Mouse (Mus musculus): ENCODE measurements at regions not wholly inside any gene's neighbourhood (a gene's known extent, or its start where the extent isn't known, plus 50 kb on each side); places are given as distances from the start of the nearest gene placed in this dataset.

- 53% methylated on average over 15 of the region's 15 CpGs for WGBS
- H3K4me1 ChIP-seq (ENCODE audit: insufficient read depth, low read length): peaks cover 17% of the 10 kb centered on the region; the same call in 1 of the 2 replicates
- no peak overlapping the region for H3K4me3 ChIP-seq (ENCODE audit: low read length)
- no peak overlapping the region for H3K4me2 ChIP-seq (replicated peaks; ENCODE audit: low read depth, low read length)
- no peak for ATAC-seq (ENCODE audit: low FRiP score, low TSS enrichment)
- H3K9ac ChIP-seq (replicated peaks; ENCODE audit: low read length): no peak overlapping the region
- no peaks in the 10 kb centered on the region for H3K27me3 ChIP-seq (ENCODE audit: insufficient read depth, low read length)
- no peaks in the 10 kb centered on the region for H3K36me3 ChIP-seq (ENCODE audit: insufficient read depth, low read length)
- H3K9me3 ChIP-seq (ENCODE audit: low read length): no peaks in the 10 kb centered on the region
- no peak overlapping the region for H3K27ac ChIP-seq (ENCODE audit: low read length)
These were observed 165.8 kb upstream of the Zfp637 start for GRCm38 (mm10) chr6:117675059-117675800.

- WGBS: 32% methylated on average over 10 of the region's 10 CpGs
- H3K9ac ChIP-seq (replicated peaks; ENCODE audit: low read length): no peak overlapping the region
- no peak overlapping the region for H3K4me2 ChIP-seq (replicated peaks; ENCODE audit: low read depth, low read length)
- H3K27ac ChIP-seq (ENCODE audit: low read length): no peak overlapping the region
- H3K9me3 ChIP-seq (ENCODE audit: low read length): no peaks in the 10 kb centered on the region
- peak; percentile 64; the same call in 1 of the 2 replicates for ATAC-seq (ENCODE audit: low FRiP score, low TSS enrichment)
- peaks cover 17% of the 10 kb centered on the region; the same call in 1 of the 2 replicates for H3K4me1 ChIP-seq (ENCODE audit: insufficient read depth, low read length)
- H3K27me3 ChIP-seq (ENCODE audit: insufficient read depth, low read length): no peaks in the 10 kb centered on the region
- H3K4me3 ChIP-seq (ENCODE audit: low read length): no peak overlapping the region
- H3K36me3 ChIP-seq (ENCODE audit: insufficient read depth, low read length): no peaks in the 10 kb centered on the region
These were observed 164.7 kb upstream of the Zfp637 start for GRCm38 (mm10) chr6:117676064-117676821.

GRCm38 (mm10) chr6:117677062-117677461 lies 163.9 kb upstream of the Zfp637 start:
- Histone ChIP-seq H3K36me3 (ENCODE audit: insufficient read depth, low read length) (no peaks in the 10 kb centered on the region), H3K9me3 (ENCODE audit: low read length) (no peaks in the 10 kb centered on the region), H3K4me3 (ENCODE audit: low read length) (no peak overlapping the region), H3K27me3 (ENCODE audit: insufficient read depth, low read length) (no peaks in the 10 kb centered on the region), H3K27ac (ENCODE audit: low read length) (no peak overlapping the region), H3K4me1 (ENCODE audit: insufficient read depth, low read length) (peaks cover 14% of the 10 kb centered on the region; the same call in 1 of the 2 replicates), H3K4me2 (replicated peaks; ENCODE audit: low read depth, low read length) (no peak overlapping the region), H3K9ac (replicated peaks; ENCODE audit: low read length) (no peak overlapping the region)
- no peak for ATAC-seq (ENCODE audit: low FRiP score, low TSS enrichment)
- WGBS: 46% methylated on average over 7 of the region's 7 CpGs

- Histone ChIP-seq H3K4me1 (ENCODE audit: insufficient read depth, low read length) (peaks cover 14% of the 10 kb centered on the region; the same call in 1 of the 2 replicates), H3K4me3 (ENCODE audit: low read length) (no peak overlapping the region), H3K9ac (replicated peaks; ENCODE audit: low read length) (no peak overlapping the region), H3K9me3 (ENCODE audit: low read length) (no peaks in the 10 kb centered on the region), H3K4me2 (replicated peaks; ENCODE audit: low read depth, low read length) (no peak overlapping the region), H3K36me3 (ENCODE audit: insufficient read depth, low read length) (no peaks in the 10 kb centered on the region), H3K27ac (ENCODE audit: low read length) (peak overlapping the region; percentile 41; the same call in 1 of the 2 replicates), H3K27me3 (ENCODE audit: insufficient read depth, low read length) (no peaks in the 10 kb centered on the region)
- no peak for ATAC-seq (ENCODE audit: low FRiP score, low TSS enrichment)
- WGBS: 64% methylated on average over 2 of the region's 2 CpGs
These were observed 163.2 kb upstream of the Zfp637 start for GRCm38 (mm10) chr6:117677821-117678220.

- no peak for ATAC-seq (ENCODE audit: low FRiP score, low TSS enrichment)
- Histone ChIP-seq H3K27ac (ENCODE audit: low read length) (peak overlapping the region; percentile 41; the same call in 1 of the 2 replicates), H3K4me2 (replicated peaks; ENCODE audit: low read depth, low read length) (no peak overlapping the region), H3K9ac (replicated peaks; ENCODE audit: low read length) (no peak overlapping the region), H3K4me1 (ENCODE audit: insufficient read depth, low read length) (peaks cover 14% of the 10 kb centered on the region; the same call in 1 of the 2 replicates), H3K27me3 (ENCODE audit: insufficient read depth, low read length) (no peaks in the 10 kb centered on the region), H3K4me3 (ENCODE audit: low read length) (no peak overlapping the region), H3K36me3 (ENCODE audit: insufficient read depth, low read length) (no peaks in the 10 kb centered on the region), H3K9me3 (ENCODE audit: low read length) (no peaks in the 10 kb centered on the region)
- WGBS: 48% methylated on average over 5 of the region's 5 CpGs
These were observed 162.7 kb upstream of the Zfp637 start for GRCm38 (mm10) chr6:117678276-117678675.

- no peak overlapping the region for H3K9ac ChIP-seq (replicated peaks; ENCODE audit: low read length)
- H3K27ac ChIP-seq (ENCODE audit: low read length): no peak overlapping the region
- H3K9me3 ChIP-seq (ENCODE audit: low read length): no peaks in the 10 kb centered on the region
- ATAC-seq (ENCODE audit: low FRiP score, low TSS enrichment): no peak
- H3K36me3 ChIP-seq (ENCODE audit: insufficient read depth, low read length): no peaks in the 10 kb centered on the region
- H3K4me1 ChIP-seq (ENCODE audit: insufficient read depth, low read length): peaks cover 14% of the 10 kb centered on the region; the same call in 1 of the 2 replicates
- no peaks in the 10 kb centered on the region for H3K27me3 ChIP-seq (ENCODE audit: insufficient read depth, low read length)
- H3K4me3 ChIP-seq (ENCODE audit: low read length): no peak overlapping the region
- WGBS: 76% methylated on average over 4 of the region's 4 CpGs
- no peak overlapping the region for H3K4me2 ChIP-seq (replicated peaks; ENCODE audit: low read depth, low read length)
These were observed 162.1 kb upstream of the Zfp637 start for GRCm38 (mm10) chr6:117678877-117679276.

GRCm38 (mm10) chr6:117686212-117686611 lies 154.8 kb upstream of the Zfp637 start:
- Histone ChIP-seq H3K4me2 (replicated peaks; ENCODE audit: low read depth, low read length) (no peak overlapping the region), H3K9me3 (ENCODE audit: low read length) (no peaks in the 10 kb centered on the region), H3K27me3 (ENCODE audit: insufficient read depth, low read length) (no peaks in the 10 kb centered on the region), H3K9ac (replicated peaks; ENCODE audit: low read length) (no peak overlapping the region), H3K27ac (ENCODE audit: low read length) (no peak overlapping the region), H3K36me3 (ENCODE audit: insufficient read depth, low read length) (no peaks in the 10 kb centered on the region), H3K4me3 (ENCODE audit: low read length) (no peak overlapping the region), H3K4me1 (ENCODE audit: insufficient read depth, low read length) (peaks cover 9% of the 10 kb centered on the region)
- no peak for ATAC-seq (ENCODE audit: low FRiP score, low TSS enrichment)
- WGBS: 48% methylated on average over 9 of the region's 9 CpGs

- WGBS: 79% methylated on average over 2 of the region's 2 CpGs
- Histone ChIP-seq H3K9me3 (ENCODE audit: low read length) (no peaks in the 10 kb centered on the region), H3K27me3 (ENCODE audit: insufficient read depth, low read length) (no peaks in the 10 kb centered on the region), H3K4me3 (ENCODE audit: low read length) (no peak overlapping the region), H3K4me1 (ENCODE audit: insufficient read depth, low read length) (peaks cover 9% of the 10 kb centered on the region), H3K36me3 (ENCODE audit: insufficient read depth, low read length) (no peaks in the 10 kb centered on the region), H3K9ac (replicated peaks; ENCODE audit: low read length) (no peak overlapping the region), H3K4me2 (replicated peaks; ENCODE audit: low read depth, low read length) (no peak overlapping the region), H3K27ac (ENCODE audit: low read length) (no peak overlapping the region)
- ATAC-seq (ENCODE audit: low FRiP score, low TSS enrichment): 0 out of 2 replicates have a peak, but pooled peaks have one; percentile 35
These were observed 153.9 kb upstream of the Zfp637 start for GRCm38 (mm10) chr6:117687045-117687444.

- Histone ChIP-seq H3K9ac (replicated peaks; ENCODE audit: low read length) (no peak overlapping the region), H3K9me3 (ENCODE audit: low read length) (no peaks in the 10 kb centered on the region), H3K4me2 (replicated peaks; ENCODE audit: low read depth, low read length) (no peak overlapping the region), H3K36me3 (ENCODE audit: insufficient read depth, low read length) (no peaks in the 10 kb centered on the region), H3K27ac (ENCODE audit: low read length) (no peak overlapping the region), H3K27me3 (ENCODE audit: insufficient read depth, low read length) (no peaks in the 10 kb centered on the region), H3K4me3 (ENCODE audit: low read length) (no peak overlapping the region), H3K4me1 (ENCODE audit: insufficient read depth, low read length) (peaks cover 9% of the 10 kb centered on the region)
- peak; percentile 39; the same call in 1 of the 2 replicates for ATAC-seq (ENCODE audit: low FRiP score, low TSS enrichment)
- 28% methylated on average over 8 of the region's 8 CpGs for WGBS
These were observed 152.3 kb upstream of the Zfp637 start for GRCm38 (mm10) chr6:117688664-117689178.
